Mouse (Mus musculus): Measurements from ENCODE around the gene Oxct2a.
A peak's percentile ranks its signal among the peaks of the same experiment; 100 is the strongest.
"Not testable (repeated sequence)": the region's sequence is repeated elsewhere in the genome, so short reads cannot be mapped to it uniquely, and the experiment has no call there.

Oxct2a gene

GRCm38 (mm10) chr4:123311845-123312244 is 11.6 kb downstream of the Oxct2a start:
- no peak for DNase-seq (ENCODE audit: low spot score in 2 of 2)

GRCm38 (mm10) chr4:123308292-123308691 is 15.1 kb downstream of the Oxct2a start:
- no peak for DNase-seq (ENCODE audit: low spot score in 2 of 2)

- DNase-seq (ENCODE audit: low spot score in 2 of 2), result peak in 1 of 2 experiments; percentile 45
Measured at GRCm38 (mm10) chr4:123306999-123307398, 16.4 kb downstream of the Oxct2a start.

GRCm38 (mm10) chr4:123305789-123306188 is 17.6 kb downstream of the Oxct2a start:
- DNase-seq (ENCODE audit: low spot score in 2 of 2), result no peak

- peak in 1 of 2 experiments; percentile 52 for DNase-seq (ENCODE audit: low spot score in 2 of 2)
Measured at GRCm38 (mm10) chr4:123298980-123299670, 24.3 kb downstream of the Oxct2a start.

GRCm38 (mm10) chr4:123298226-123298625 is 25.2 kb downstream of the Oxct2a start:
- no peak for DNase-seq (ENCODE audit: low spot score in 2 of 2)

GRCm38 (mm10) chr4:123297195-123297960 is 26.1 kb downstream of the Oxct2a start:
- no peak for DNase-seq (ENCODE audit: low spot score in 2 of 2)

- DNase-seq (ENCODE audit: low spot score in 2 of 2), result no peak
Measured at GRCm38 (mm10) chr4:123296148-123296534, 27.3 kb downstream of the Oxct2a start.

- no peak for DNase-seq (ENCODE audit: low spot score in 2 of 2)
Measured at GRCm38 (mm10) chr4:123295516-123296147, 27.8 kb downstream of the Oxct2a start.

- DNase-seq (ENCODE audit: low spot score in 2 of 2), result not testable (repeated sequence)
Measured at GRCm38 (mm10) chr4:123295026-123295425, 28.4 kb downstream of the Oxct2a start.

- DNase-seq (ENCODE audit: low spot score in 2 of 2), result no peak
Measured at GRCm38 (mm10) chr4:123293661-123294443, 29.6 kb downstream of the Oxct2a start.

GRCm38 (mm10) chr4:123292989-123293388 is 30.4 kb downstream of the Oxct2a start:
- no peak for DNase-seq (ENCODE audit: low spot score in 2 of 2)

GRCm38 (mm10) chr4:123292390-123292789 is 31.0 kb downstream of the Oxct2a start:
- no peak for DNase-seq (ENCODE audit: low spot score in 2 of 2)

- DNase-seq (ENCODE audit: low spot score in 2 of 2), result peak in 1 of 2 experiments; percentile 18
Measured at GRCm38 (mm10) chr4:123289038-123289437, 34.4 kb downstream of the Oxct2a start.

GRCm38 (mm10) chr4:123286790-123287189 is 36.6 kb downstream of the Oxct2a start:
- DNase-seq (ENCODE audit: low spot score in 2 of 2), result no peak

GRCm38 (mm10) chr4:123284731-123285624 is 38.5 kb downstream of the Oxct2a start:
- no peak for DNase-seq (ENCODE audit: low spot score in 2 of 2)

- not testable (repeated sequence) for DNase-seq (ENCODE audit: low spot score in 2 of 2)
Measured at GRCm38 (mm10) chr4:123283675-123284064, 39.8 kb downstream of the Oxct2a start.

GRCm38 (mm10) chr4:123282915-123283674 is 40.3 kb downstream of the Oxct2a start:
- DNase-seq (ENCODE audit: low spot score in 2 of 2), result not testable (repeated sequence)

- DNase-seq (ENCODE audit: low spot score in 2 of 2), result peak; percentile 64 to 85
Measured at GRCm38 (mm10) chr4:123282500-123282899, 40.9 kb downstream of the Oxct2a start.

- no peak for DNase-seq (ENCODE audit: low spot score in 2 of 2)
Measured at GRCm38 (mm10) chr4:123280117-123280516, 43.3 kb downstream of the Oxct2a start.
